Mouse (Mus musculus): Measurements from ENCODE around the gene 2610002M06Rik. TPM values are rescaled to one million over a fixed set of nuclear protein-coding genes. Genes with fewer than 3 reads are reported as not detected.
A peak's percentile ranks its signal among the peaks of the same experiment; 100 is the strongest.

Gene 2610002M06Rik
- total RNA-seq (2021) = 10 to 100 TPM; 42.0 to 46.0 TPM

DNA sequence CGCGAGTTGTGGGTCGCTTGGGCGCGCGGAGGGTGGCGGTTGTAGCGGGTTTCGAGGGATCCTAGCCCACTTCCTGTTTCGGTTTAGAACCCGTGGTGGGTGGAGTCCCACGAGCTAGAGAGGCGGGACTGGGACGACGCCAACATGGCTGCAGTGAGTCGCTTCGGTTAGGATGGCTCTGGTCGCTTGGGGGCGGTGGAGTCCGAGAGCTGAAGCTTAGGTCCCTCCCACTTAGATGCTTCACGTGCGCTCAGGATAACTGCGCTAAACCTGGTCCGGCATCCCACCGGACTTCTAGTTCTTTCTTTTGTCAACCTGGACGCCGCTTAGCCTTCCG is at the start of gene 2610002M06Rik:
Gene 2610002M06Rik, minus strand, starts transcription at position 117 of the 337 bp plus-strand sequence.
- intact Hi-C loops (cut with DNase I) = loop anchor here (10.0 kb wide), 1 partner anchor 719 kb away; no protein-coding TSS in a partner anchor
- DNase-seq (ENCODE audit: extremely low spot score in 1 of 2, low spot score in 2 of 2) = peak; percentile 83 to 92

GRCm38 (mm10) chrX:107858165-107858564 is 42.0 kb upstream of the 2610002M06Rik start:
- DNase-seq (ENCODE audit: extremely low spot score in 1 of 2, low spot score in 2 of 2) = peak in 1 of 2 experiments; percentile 1
- intact Hi-C loops (cut with DNase I) = no loop called here

- DNase-seq (ENCODE audit: extremely low spot score in 1 of 2, low spot score in 2 of 2) = no peak
- intact Hi-C loops (cut with DNase I) = loop anchor here (10.0 kb wide), 1 partner anchor 718 kb away; no protein-coding TSS in a partner anchor
These were observed 592 bp upstream of the 2610002M06Rik start for GRCm38 (mm10) chrX:107816726-107817125.

DNA sequence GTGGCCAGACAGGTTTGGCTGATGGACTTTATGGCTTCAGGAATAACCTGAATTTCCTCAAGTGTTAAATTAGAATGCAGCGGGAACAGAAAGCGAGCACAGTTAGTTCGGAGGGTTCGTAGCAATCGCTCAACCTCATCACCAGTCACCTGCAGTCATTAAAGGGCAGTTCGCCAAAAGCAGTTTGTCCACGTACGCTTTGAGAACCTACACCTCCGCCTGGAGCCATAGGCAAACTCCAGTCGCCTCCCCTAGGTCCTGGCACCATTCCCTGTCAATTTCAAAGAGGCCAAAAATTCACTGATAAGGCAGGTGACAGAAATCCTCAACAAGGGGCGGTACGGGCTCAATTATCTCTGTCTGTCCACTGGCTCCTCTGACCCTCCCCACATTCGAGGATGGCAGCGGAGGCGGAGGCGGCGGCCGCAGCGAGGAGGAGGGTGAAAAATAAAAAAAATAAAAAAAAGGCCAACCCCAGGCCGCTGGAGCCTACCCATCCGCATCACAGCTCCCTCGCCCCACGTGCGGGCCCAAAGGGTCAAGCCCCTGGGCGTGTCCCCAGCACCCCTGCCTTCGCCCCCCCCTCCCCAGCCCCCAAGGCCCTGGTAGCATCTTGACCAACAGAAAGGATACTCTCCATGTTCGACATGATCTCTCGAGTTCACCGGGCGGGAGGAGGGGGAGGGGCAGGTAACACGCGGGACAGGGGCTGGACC is 474 bp downstream of the 2610002M06Rik start:
- intact Hi-C loops (cut with DNase I) = loop anchor here (10.0 kb wide), 1 partner anchor 719 kb away; no protein-coding TSS in a partner anchor
- DNase-seq (ENCODE audit: extremely low spot score in 1 of 2, low spot score in 2 of 2) = peak in 1 of 2 experiments; percentile 4

DNA sequence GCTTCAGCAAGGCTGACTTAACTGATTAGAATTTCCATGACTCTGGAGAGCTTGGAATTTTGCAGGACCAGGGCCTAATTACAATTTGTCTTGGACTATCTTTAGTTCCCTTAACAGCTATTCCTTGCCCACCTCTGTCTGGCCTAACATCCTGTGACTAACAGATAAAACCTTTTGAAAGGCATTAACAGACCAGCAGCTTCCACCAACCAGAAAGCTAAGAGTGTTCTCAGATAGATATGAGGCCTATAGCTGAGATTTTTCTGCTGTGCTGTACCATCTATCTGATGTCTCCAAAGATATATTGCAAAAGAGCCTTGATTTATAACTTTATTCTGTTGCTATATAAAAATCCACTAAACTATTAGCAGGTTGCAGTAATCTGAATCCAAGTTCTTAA is 4.0 kb downstream of the 2610002M06Rik start:
- intact Hi-C loops (cut with DNase I) = loop anchor here (10.0 kb wide), 1 partner anchor 723 kb away; no protein-coding TSS in a partner anchor
- DNase-seq (ENCODE audit: extremely low spot score in 1 of 2, low spot score in 2 of 2) = no peak

DNA sequence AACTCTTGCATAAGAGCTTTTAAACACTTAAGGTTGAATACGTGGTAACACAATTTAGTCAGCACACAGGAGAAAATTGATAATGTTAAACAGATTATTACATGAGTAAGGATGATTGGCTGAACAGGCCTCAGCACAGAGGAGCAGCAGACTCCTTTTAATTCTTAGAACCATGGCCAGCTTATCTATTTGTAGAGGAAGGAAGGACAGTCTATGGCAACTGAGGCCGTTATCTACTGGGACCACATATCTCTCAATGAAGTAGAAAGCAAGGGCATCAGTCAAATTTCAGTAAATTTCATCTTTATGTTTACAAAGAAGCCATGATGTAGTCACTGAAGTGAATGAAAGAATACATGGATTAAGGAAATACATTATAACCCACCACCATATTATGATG is 19.2 kb downstream of the 2610002M06Rik start:
- no peak for DNase-seq (ENCODE audit: extremely low spot score in 1 of 2, low spot score in 2 of 2)

DNA sequence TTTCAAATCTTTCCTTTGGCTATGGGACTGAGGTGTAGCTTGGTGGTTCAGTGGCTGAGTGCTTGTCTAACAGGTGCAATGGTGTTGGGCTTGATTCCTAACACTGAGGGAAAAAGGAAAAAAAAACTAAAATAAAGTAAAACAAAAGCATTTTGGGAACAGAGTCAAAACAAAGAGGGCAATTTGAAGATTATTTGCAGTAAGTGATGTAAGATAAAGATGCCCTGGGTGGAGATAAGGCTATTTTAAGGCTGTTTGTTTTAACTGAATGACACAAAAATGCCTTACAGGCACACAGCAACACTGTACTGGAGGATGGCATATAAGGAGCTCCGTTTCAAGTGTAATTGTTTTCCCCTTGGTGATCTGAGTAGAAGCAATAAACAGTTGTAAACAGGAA is 20.3 kb downstream of the 2610002M06Rik start:
- intact Hi-C loops (cut with DNase I) = no loop called here
- no peak for DNase-seq (ENCODE audit: extremely low spot score in 1 of 2, low spot score in 2 of 2)

More for the DNA sequence above, 19.2 kb downstream of the 2610002M06Rik start:
- intact Hi-C loops (cut with DNase I) = no loop called here

DNA sequence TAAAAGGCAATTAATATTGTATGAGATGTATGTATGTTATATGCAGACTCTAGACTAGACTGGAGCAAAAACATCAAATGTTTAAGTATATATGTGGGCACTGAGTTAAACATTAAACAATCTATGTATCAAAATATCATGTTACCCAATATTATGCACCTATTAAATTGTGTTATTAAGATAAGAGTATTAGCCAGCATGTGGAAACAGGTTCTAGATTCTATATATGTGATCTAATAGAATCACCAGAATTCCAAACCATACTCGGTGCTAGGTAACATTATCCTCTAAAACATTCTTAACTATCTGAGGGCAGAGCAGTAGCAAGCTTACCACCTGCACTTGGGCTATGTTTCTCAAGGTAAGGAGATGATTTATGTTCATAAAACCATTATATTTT is 23.8 kb downstream of the 2610002M06Rik start, which contains the start of gene Tent5d:
Gene Tent5d, plus strand, starts transcription at position 301 of the 400 bp plus-strand sequence.
- DNase-seq (ENCODE audit: extremely low spot score in 1 of 2, low spot score in 2 of 2) = no peak
- intact Hi-C loops (cut with DNase I) = no loop called here

DNA sequence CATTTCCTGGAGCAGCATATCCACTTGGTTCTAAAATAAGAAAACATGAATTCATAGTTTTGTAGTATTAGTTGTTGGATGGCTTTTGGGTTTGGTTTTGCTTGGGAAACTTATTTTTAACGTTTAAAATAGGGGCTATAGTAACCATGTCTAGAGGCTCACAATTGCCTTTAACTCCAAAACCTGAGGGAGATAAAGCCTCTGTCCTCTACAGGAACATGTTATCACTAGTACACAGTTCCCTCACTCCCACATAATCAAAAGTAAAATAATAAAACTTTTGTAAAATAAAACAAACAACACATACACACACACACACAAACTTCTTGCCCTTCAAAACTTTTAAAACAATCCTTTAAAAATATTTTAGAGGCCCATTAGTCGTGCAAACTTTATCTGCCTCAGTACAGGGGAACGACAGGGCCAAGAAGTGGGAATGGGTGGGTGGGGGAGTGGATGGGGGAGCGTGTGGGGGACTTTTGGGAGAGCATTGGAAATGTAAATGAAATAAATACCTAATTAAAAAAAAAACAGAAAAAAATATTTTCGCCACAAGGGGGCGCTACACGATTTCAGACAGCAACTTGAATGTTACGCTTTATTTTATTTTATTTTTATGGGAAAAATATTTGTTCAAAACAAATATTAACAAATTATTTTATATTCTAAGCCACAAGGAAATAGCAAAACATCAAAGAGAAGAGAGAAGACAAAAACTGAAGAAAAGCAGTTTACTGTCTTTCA is 25.2 kb downstream of the 2610002M06Rik start:
- intact Hi-C loops (cut with DNase I) = no loop called here
- DNase-seq (ENCODE audit: extremely low spot score in 1 of 2, low spot score in 2 of 2) = no peak

- intact Hi-C loops (cut with DNase I) = no loop called here
- DNase-seq (ENCODE audit: extremely low spot score in 1 of 2, low spot score in 2 of 2) = no peak
These were observed 26.0 kb downstream of the 2610002M06Rik start for GRCm38 (mm10) chrX:107790136-107790535.

DNA sequence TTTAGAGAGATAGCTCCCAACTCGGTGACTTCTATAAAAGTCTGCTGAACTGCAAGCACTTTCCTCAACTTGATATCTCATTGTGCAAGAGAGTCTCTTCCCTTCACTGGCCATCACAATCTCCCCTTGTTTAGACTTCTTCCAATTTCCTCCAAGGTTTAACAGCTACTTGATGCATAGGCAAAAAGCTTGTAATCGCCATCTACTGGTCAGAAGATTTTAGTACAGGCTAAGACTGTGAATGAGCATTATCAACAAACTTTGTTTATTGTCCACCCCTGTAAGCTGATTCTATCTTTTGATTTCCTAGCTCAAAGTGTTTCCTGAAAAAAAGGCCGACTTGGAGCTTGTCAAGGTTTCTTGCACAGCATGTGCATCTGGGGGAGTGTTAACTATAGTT is 48.2 kb downstream of the 2610002M06Rik start:
- DNase-seq (ENCODE audit: extremely low spot score in 1 of 2, low spot score in 2 of 2) = no peak
- intact Hi-C loops (cut with DNase I) = no loop called here

Other genes with a start within 250 kb of the 2610002M06Rik start
- gene Tbx22, start 148.4 kb downstream of the 2610002M06Rik start, total RNA-seq (2021) = not detected
- gene Tent5d, start 23.7 kb downstream of the 2610002M06Rik start, total RNA-seq (2021) = not detected
- not detected for gene Gm732, start 132.1 kb upstream of the 2610002M06Rik start, total RNA-seq (2021)